ENCODE assay signal across 17 mouse cellular contexts in the genomic region with DNA sequence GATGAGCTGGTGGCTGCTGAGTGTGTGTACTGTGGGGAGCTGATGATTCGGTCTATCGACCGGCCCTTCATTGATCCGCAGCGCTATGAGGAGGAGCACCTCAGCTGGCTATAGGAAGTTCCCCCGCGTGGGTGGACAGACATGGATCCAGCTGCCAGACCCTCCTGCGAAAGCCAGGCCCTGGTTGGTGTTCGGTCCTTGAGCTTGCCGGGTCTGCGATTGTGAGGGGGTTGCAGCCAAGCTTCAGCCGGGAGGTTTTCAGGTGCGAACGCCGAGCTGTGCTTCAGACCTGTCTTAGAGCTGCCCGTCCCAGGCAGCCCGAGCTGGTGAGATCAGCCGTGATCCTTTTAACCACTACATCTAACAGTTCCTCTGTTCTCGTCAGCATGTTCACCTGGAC. TPM values are rescaled to one million over a fixed set of nuclear protein-coding genes. Genes with fewer than 3 reads are reported as not detected.
"Had no signal": no experiment of that assay in that cellular context is flagged by ENCODE, and none has a peak within 500 bp of the region (broad histone marks: within the 10 kb centered on the region; RNA-seq: fewer than 3 reads in every experiment).

No protein-coding gene starts in this region.

- DNase-seq: lung, adult 2 months; lung, postnatal 14 days; right cerebral cortex, postnatal 14 days; thymus, adult 2 months; thymus, postnatal 25 days; thymus, postnatal 4 days had no signal

- H3K27me3 ChIP-seq: lung, embryonic 15.5 days; midbrain, embryonic 13.5 days; midbrain, embryonic 15.5 days; neural tube, embryonic 12.5 days; stomach, embryonic 15.5 days had no signal

- H3K4me3 ChIP-seq: lung, embryonic 15.5 days; megakaryocyte, embryonic 14.5 days; midbrain, embryonic 13.5 days; midbrain, embryonic 15.5 days; neural tube, embryonic 12.5 days; stomach, embryonic 15.5 days had no signal

- H3K9me3 ChIP-seq: lung, embryonic 15.5 days; megakaryocyte, embryonic 14.5 days; midbrain, embryonic 13.5 days; midbrain, embryonic 15.5 days; neural tube, embryonic 12.5 days; stomach, embryonic 15.5 days had no signal

- H3K27ac ChIP-seq: lung, embryonic 15.5 days; macrophage; midbrain, embryonic 13.5 days; midbrain, embryonic 15.5 days; neural tube, embryonic 12.5 days; stomach, embryonic 15.5 days; stomach, postnatal 0 days had no signal

RNA-seq across cellular contexts. Expression of gene Rhov, which starts 26.4 kb away (rescaled TPM):
- total RNA-seq: megakaryocyte progenitor cell, adult 5-6 weeks had no signal

RNA-seq across cellular contexts. Expression of gene Dll4, which starts 28.1 kb away (rescaled TPM):
- total RNA-seq: monocyte, adult 5-6 weeks; neutrophil, adult 5-6 weeks had no signal
- polyA plus RNA-seq: macrophage had no signal

RNA-seq across cellular contexts. Expression of gene Chac1, which starts 53.5 kb away (rescaled TPM):
- total RNA-seq: monocyte, adult 5-6 weeks had no signal
